Mouse (Mus musculus) 3T3-L1 (cell line): ENCODE data around the gene Ms4a3.

Source experiments
- DNase-seq: peaks from one replicate; pipeline ENCODE4 v3.0.0-alpha.2; 2015; ENCODE audit warnings: low read depth, low spot score

The Ms4a3 gene

GRCm38 (mm10) chr19:11640732-11641131 is at the start of gene Ms4a3:
Ms4a3 (minus strand) TSS chr19:11640851.
- DNase-seq: no peak

- DNase-seq: no peak
Measured at GRCm38 (mm10) chr19:11661562-11661961, 20.9 kb upstream of the Ms4a3 start.

- DNase-seq: no peak
Measured at GRCm38 (mm10) chr19:11660459-11660858, 19.8 kb upstream of the Ms4a3 start, which contains the start of gene Oosp2. Oosp2 (minus strand) TSS chr19:11660559.

DNA sequence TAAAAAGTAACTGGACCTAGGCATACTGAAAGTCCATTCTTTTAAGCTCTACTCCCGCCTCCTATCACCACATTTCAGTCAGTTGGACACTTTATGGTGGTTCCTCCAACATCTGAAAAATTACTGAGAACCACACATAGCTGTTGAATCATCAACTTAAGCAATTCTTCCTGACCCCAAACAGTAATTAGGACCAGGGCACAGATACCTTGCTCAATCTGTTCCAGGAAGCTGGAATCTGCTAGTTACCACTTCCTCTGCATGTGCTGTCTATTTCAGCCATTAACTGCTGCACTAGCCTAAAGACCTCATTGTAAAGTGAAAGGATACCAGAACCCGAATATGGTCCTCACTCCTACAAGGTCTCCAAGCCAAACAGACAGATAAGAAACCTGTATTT is 18.5 kb upstream of the Ms4a3 start:
- peak; percentile 3 for DNase-seq

DNA sequence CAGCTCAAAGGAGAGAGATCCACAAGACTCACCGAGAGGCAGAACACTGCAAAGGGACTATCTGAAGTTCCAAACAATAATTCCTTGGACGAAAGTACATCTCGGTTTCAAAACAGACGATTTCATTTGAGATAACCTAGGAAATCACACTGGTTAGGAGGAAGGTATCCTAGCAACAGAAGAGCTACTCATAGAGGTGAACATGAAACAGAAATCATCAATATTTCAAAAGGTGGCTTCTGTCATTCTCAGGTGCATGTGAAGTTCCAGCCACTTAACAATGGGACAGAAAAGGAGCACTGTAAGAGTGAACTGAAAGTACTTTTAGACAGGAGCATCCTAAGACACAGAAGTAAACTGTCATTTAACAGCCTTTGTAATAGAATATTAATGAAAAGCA is 8.9 kb upstream of the Ms4a3 start:
- DNase-seq: no peak

DNA sequence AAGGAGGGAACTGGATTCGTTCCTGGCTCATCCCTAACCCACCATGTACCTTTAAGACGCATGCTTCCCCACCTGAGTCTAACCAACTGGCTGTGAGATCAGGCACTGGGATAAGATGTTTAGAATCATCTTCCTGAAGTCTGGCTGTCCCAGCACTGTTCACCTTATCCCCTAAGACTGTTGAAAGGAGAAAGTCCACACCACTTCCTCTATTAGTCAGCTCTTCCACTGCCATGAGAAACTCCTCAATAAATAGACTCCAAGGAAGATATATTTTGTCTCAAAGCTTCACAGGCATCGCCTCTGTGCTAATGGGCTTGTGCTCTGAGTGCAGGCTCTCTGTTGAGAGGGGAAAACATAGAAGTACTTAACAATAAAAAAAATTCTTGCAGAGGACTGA is 5.5 kb upstream of the Ms4a3 start:
- no peak for DNase-seq

DNA sequence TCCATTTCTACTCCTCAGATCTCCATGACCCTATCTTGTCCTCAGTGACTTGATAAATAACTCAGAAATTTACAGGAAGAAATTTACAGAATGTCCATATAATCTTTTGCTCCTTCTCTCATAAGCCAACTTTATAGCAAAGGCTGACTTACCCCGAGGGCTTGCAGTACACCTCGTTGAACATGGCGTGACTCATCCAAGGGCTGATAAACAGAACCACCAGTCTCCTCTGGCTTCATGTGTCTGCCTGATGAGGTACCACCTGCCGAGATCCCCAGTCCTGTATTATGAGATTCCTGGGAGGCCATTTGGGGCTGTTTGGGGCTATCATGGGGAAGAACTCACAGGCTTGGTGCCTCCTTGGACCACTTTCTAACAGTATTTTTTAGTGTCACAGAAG is 1.6 kb downstream of the Ms4a3 start:
- DNase-seq: peak; percentile 9

- no peak for DNase-seq
Measured at GRCm38 (mm10) chr19:11635572-11635971, 5.1 kb downstream of the Ms4a3 start.

GRCm38 (mm10) chr19:11634330-11634729 is 6.3 kb downstream of the Ms4a3 start:
- no peak for DNase-seq

GRCm38 (mm10) chr19:11633732-11634131 is 6.9 kb downstream of the Ms4a3 start:
- DNase-seq: no peak

GRCm38 (mm10) chr19:11625231-11625630 is 15.4 kb downstream of the Ms4a3 start:
- no peak for DNase-seq

- DNase-seq: no peak
Measured at GRCm38 (mm10) chr19:11624800-11625199, 15.9 kb downstream of the Ms4a3 start.

DNA sequence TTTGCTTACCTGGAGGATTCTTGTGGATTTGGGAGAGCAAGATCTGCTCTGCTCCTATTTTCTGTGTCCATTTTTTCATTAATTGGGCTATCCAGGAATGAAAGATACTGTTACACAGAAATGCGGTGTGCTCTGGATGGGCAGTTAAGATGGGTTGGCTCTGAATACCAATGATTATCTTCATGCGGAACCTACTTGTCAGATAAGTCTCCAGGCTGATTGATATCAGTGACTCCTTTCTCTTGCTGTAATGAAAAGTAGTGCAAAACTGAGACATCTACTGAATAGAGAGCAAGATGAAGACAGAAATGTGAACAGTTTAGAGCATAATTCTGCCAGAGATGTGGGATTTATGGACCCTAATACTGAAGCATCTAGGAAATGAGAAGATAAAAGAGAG is 17.1 kb downstream of the Ms4a3 start, which contains the start of gene Ms4a2:
Ms4a2 (minus strand) TSS at position 169 of the 400 bp plus-strand sequence.
- no peak for DNase-seq

DNA sequence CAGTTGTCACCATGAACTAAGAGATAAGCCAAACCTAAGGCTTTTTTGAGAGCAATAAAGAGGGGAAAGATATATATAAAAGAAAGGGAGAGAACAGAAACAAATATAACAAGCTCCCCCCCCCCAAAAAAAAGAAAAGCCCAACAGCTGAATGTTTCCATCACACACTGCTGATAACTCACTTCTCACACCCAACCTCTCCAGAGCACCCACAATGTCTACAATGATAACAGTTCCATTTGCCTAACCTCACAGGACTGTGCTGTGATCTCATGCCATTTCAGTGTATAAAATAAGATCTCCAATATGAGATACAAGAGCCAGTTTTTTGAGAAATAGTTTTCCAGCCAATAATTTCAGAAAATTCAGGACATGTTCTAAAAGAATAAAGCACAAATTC is 22.7 kb downstream of the Ms4a3 start:
- DNase-seq: no peak

- no peak for DNase-seq
Measured at GRCm38 (mm10) chr19:11614805-11615204, 25.8 kb downstream of the Ms4a3 start.

DNA sequence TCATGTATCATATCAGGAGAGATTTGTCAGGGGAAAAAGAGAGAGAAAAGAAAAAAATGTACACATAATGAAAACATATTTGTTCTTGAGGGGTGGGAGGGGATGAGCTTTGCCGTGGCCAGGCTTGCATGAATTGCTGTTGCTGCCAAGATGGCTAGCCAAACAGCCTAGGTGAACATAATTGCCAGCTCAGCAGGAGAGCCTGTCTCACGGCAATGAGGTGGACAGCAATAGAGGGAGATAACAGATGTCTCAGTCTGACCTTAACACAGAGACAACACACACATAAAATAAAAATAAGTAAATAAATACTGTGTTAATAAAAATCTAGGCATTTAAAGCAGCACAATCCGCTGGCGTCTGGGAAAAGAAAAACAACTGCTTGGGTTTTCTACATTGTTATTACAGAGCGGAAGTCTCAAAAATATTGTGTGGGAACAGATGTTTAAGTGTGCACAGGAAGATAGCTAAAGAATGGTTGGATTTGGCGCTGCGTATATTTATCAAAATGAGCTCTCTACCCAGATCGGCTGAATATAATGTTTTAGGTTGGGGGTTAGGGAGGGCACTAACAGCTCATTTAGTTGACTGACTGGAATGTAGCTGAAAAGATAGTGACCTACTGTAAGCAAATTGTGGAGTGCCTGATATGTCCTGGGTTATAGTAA is 26.7 kb downstream of the Ms4a3 start:
- no peak for DNase-seq

- no peak for DNase-seq
Measured at GRCm38 (mm10) chr19:11613084-11613483, 27.6 kb downstream of the Ms4a3 start.

DNA sequence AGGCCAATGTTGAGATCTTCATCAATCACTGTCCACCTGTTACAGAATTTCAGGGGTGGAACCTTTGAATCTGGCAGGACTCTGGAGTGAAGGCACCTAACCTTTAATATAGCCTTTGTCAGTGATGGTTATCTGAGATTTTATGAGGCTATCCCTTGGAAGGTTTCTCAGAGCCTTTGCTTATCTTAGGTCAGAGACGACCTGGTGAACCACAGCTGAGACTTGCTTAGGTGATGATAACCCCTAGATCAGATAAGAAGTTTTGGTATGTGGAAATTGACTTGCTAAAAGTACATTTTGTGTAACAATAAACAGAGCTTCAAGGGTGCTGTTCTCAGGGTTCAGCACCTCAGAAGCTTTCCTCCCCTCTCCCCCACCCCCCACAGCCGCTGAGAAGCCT is 28.4 kb downstream of the Ms4a3 start:
- DNase-seq: no peak

GRCm38 (mm10) chr19:11611541-11611945 is 29.1 kb downstream of the Ms4a3 start:
- peak; percentile 66 for DNase-seq

DNA sequence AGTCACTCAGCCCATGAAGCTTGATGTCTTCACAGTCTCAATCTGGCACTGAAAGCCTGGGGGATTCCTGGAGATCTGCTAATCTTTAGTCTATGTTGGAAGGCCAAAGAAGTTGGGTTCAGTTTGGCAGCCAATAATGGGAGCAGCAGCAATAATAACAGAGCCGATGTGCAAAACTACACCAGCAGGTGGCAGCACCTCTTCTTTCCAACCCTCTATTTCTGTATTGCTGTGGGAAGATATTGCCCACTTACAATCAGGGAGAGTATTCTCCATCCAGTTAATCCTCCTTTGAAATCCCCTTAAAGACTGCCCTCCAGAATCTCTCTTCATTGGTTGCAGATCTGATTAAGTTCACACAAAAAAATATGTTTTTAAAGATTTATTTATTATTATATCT is 32.5 kb downstream of the Ms4a3 start:
- DNase-seq: peak; percentile 74

GRCm38 (mm10) chr19:11604603-11605002 is 36.0 kb downstream of the Ms4a3 start, which contains the start of gene Ms4a6d:
Ms4a6d (minus strand) TSS chr19:11604849.
- DNase-seq: no peak

GRCm38 (mm10) chr19:11602026-11602425 is 38.6 kb downstream of the Ms4a3 start:
- peak; percentile 72 for DNase-seq

DNA sequence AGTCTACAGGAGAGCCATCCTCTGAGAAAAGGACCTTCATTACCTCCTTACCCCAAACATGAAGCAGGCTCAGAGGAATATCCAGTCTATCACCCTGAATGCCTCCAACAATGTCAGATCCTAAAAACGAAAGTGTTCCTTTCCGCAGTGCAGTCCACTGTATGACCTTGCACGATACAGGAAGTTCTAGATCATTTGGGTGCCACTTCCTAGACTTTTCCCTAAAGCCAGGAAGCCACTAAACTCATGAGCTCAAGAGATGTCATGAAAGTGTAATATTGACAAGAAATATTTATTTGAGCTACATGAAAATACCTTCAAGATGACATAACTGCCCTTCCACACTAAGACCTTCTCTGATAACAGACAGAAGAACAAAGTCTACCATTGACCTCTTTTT is 39.3 kb downstream of the Ms4a3 start:
- DNase-seq: no peak
